Mouse (Mus musculus) heart, adult 11 months (tissue): ENCODE measurements around the gene 1700028K03Rik.

Experiments used
- DNase-seq: peaks from one replicate; pipeline ENCODE4 v3.0.0; 2022

Gene 1700028K03Rik

DNA sequence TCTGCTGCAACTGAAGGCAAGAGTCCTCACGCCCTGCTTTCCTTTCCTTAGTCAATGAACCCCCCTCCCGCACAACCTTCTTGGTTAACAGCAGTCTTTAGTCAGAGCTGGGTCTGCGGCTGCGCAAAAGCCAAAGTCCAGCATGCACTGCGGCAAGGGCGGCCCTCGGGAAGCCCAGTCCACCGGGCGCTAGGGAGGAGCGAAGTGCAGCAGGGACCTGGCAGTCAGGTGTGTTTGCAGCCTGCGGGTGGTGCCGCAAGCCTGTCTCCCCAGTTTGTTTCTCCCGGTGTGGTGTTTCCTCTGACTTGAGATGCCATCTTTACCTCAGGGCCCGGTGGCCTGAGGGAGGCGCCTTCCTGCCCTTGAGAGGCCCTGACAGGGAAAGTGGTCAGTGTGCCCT lies at the start of gene 1700028K03Rik:
Gene 1700028K03Rik (plus strand): TSS at position 129 of the 400 bp plus-strand sequence.
- peak; percentile 85 for DNase-seq

DNA sequence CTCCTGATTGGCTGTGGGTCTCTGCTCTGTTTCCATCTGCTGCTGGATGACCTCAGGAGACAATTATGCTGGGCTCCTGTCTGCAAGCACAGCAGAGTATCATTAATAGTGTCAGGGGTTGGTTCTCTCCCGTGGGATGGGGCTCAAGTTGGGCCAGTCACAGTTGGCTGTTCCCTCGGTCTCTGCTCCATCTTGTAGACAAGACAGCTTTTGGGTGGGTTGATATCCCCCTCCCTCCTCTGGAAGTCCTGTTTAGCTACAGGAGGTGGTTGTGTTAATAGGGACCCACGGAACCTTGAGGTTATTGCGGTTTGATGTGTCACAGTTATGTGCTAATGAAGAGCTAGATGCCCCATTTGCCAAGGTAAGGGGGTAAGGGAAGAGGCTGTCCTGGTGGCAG lies 45.5 kb upstream of the 1700028K03Rik start:
- DNase-seq: peak; percentile 64

DNA sequence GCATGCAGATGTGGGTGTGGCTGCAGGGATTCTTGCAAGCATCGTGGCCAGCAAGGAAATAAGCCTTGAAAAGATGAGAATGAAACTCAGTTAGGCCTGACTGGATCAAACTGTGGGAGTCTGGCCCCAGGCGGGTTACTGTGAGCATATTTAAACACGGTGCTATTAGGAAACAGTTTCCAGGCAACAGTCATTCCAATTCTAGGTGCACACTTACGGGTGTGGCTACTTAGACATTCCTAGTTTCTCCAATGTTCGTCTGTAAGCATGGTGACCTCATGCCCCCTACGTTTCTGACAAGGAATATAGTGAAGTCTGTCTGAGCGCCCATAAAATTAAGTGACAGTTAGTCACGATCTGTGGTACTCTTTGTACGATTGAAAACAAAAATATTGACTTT lies 43.5 kb upstream of the 1700028K03Rik start:
- no peak for DNase-seq

DNA sequence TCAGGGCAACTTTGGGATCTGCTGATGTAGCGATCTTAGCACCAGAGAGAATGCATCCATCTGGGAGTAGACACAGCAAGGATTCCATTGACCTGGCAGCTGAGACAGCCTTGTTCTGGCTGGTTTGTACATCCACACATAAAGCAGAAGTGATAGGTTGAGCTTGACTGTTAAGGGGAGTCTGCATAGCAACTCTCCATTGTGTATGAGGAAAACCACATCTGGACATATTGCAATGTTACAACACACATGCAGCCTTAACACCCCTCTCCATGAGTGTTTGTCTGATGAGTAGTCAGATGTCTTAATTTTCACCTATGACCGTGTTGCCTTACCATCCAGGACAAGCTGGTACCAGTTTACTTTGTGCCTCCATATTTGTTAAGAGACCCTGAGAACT lies 42.0 kb upstream of the 1700028K03Rik start:
- no peak for DNase-seq

DNA sequence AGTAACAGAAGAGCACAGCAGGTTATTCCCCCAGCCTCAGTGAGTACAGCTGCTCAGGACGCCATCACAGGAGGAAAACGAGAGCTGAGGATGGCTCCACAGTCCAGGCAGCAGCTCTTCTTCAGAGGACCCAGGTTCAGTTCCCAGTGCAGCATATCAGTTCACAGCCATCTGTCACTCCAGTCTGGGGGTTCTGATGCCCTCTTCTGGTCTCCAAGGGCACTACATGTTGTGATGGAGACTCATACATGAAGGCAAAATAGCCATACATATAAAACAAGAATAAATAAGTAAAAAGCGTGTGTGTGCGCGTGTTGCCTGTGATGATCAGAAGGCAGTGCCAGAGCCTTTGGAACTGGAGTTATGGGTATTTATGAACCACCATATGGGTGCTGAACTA lies 39.8 kb upstream of the 1700028K03Rik start:
- DNase-seq: no peak

DNA sequence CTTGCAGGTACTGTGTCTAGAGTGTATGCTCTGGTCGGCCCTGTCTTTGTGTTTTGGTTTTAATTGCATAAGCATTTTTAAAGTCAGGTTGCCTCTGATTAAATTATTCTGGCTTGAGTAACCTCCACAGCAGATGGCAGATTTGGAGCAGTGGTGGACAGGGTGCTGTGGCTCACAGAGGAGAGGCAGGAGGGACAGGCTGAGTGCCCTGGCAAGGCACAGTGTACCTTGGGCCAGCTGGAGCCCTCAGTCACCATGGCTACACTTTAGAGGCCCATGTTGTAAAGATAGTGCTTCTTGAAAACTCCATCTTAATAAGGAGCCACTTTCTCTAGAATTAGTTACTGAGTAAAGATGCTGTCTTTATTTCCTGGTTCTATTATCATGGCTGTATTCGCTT lies 38.5 kb upstream of the 1700028K03Rik start:
- DNase-seq: no peak

DNA sequence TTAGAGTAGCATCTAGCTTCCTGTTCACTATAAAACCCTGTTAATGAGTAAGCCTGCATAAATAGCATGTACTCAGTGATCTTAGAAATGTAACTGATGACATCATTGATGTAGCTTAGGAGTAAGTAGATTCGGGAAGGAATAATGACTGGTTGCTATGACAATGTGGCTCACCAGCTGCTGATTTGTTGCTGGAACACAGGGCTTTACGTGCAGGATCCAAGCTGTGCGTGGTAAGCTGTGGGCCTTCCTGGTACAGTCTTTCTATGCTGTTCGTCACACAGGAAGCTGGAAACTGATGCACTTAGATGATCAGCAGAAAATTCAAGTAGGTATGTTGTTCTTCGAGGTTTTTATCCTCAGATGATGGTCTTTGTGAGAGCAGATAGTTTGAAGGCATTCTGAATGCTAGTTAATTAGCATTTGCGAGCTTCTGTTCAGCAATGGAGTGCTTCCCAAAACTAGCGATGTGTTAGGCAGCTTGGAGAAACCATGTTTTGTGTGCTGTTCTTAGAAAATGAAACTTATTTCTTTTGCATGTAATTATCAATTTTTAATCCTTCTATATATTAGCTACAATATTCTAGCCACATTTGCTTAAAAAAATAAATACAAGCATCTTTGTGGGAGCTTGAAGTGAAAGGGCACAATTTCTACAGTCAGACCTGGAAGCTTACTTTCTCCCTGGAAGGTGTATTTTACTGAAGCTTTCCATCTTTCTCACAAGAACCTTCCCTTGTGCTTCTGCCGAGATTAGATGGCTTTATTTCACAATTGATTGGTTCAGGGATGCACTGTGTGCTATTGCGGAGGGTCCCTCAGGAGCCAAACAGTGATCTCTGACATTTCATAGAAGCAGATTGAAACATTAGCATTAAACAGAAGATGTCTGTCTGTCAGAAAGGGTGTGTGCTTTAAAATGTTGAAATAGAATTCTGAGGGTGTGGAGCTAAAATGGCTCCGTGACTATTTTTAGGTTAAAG lies 36.7 kb upstream of the 1700028K03Rik start:
- DNase-seq: no peak

DNA sequence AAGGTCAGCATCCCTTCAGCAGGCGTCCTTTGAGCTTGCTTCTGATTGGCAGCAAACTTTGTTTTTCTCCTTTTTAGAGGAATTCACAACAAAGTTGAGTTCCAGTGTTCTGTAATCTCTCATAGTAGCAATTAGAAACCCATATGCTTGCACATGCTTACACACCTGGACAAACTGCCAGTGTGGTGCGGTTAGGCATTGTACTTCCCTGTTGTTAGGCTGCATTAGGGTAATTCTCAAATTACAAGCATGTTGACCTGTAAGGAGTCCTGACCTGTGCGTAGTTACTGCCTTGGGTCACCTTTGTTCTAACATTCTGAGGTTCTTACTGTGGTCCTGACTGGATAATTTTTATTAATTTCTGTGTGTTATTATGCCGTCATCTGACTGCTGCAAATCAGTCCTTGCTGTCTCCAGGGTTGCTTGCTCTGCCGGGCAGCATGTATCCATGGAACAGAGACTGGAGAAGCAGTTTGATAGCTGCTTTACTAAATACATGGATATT lies 35.7 kb upstream of the 1700028K03Rik start:
- DNase-seq: no peak

DNA sequence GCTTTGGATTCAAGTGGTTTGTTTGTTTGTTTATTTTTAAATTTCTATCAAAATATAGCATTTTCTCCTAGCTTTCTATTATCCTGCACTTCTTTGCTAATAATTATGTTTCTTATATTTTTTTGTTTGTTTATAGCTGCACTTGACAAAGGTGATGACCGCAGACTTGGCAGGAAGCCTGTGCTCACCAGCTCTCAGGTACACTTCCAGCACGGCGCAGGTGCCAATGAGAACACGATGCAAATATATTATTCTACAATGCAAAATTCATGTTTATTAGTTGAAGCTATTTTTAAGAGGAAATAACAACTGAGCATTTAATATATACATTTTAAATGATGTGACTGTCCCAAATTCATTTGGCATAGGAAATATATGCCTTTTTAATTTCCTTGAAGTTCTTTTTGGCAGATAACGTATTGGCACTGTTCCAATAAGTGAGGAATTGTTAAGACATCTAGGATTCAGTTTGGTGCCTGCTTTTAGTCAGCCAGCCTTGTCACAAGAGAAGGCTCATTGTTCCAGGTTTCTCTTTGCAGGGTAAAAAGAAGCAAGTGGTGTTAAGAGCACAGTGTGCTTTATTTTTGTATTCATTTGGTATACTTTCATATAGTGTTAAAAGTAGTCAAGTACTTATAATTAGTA lies 34.5 kb upstream of the 1700028K03Rik start:
- no peak for DNase-seq

DNA sequence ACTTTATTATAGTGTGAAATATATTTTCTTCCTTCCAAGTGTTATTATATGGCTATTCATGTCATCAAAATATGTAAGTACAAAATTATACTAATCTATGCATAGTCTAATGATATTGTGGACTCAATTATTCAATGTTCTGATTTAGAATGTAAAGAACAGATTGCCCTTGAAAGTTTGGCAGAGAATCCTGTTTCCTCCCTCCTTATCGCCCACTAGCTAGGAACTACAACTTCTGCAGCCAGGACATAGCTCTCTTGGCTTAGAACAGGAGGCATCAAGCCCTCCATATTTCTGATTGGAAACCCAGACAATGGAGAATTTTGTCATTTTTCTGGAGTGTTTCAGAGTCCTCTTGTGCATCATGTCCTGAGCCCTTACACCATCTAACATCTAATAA lies 33.8 kb upstream of the 1700028K03Rik start:
- no peak for DNase-seq

DNA sequence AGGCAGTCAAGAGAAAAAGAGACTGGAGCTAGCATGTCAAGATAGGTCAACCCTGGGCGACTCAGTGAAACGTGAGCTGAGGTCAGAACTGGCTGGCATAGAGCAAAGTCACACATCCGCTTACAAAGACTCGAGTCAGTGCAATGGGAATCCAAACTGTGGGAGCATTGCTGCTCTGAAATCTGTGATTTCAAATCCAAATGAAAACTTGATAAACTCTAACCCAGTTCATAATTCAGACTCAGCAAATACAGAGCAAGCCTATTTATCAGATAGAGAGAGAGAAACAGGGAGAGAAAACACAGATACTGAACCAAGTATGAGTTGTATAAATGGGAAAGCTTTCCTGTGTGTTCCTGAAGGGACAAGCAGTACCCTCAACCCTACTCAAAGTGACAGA lies 27.2 kb upstream of the 1700028K03Rik start, which contains the start of gene Gm42669:
Gene Gm42669 (plus strand): TSS at position 301 of the 400 bp plus-strand sequence.
- DNase-seq: no peak

DNA sequence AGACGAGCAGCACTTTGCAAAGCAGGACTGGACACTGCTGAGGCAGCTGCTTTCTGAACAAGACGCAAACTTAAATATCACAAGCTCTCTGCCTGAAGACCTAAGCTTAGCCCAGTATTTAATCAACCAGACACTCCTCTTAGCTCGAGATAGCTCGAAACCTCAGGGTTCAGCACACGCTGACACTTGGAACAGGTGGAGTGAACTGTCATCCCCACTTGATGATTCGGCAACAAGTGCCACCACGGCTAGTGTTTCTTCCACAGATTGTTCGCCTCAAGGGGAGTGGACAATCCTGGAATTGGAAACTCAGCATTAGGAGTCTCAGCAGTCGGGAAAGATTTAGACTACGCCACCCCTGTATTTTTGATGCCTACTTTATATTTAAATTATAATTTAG lies 24.0 kb upstream of the 1700028K03Rik start:
- no peak for DNase-seq

DNA sequence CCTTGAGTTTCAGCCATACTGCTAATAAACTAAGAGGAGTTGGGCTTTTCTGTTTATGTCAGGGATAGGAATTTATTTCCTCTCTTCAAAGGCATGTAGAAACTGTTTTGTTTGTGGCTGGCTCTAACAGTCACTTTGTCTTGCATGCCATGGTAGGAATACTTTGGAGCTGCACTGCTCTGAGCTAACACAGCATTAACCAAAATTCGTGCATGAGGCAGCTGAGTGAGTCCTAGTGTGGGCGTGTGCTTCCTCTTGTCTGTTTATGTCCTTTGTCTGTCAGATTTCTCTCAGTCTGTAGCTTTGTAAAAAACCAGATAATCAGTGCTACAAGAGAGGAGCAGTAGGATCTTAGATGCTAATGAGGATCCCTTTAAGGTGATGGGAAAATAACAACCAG lies 23.2 kb upstream of the 1700028K03Rik start:
- no peak for DNase-seq

DNA sequence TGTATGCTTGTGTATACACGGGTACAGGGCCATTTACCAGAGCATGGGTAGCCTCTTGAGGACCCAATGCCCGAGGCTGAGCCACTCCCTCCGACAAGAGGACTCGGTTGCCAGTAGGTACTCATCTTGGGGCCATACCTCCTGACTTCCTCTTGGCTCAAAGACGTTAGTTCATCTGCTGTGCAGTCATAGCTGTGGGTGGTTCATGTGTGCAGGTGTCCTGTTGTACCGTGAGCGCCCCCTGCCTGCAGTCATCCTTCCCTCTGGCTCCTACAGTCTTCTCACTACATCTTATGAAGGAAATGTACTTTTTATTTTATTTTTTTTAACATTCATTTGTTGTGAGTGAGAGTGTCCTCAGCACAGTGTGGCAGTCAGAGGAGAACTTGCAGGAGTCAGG lies 20.9 kb upstream of the 1700028K03Rik start:
- DNase-seq: peak; percentile 84

DNA sequence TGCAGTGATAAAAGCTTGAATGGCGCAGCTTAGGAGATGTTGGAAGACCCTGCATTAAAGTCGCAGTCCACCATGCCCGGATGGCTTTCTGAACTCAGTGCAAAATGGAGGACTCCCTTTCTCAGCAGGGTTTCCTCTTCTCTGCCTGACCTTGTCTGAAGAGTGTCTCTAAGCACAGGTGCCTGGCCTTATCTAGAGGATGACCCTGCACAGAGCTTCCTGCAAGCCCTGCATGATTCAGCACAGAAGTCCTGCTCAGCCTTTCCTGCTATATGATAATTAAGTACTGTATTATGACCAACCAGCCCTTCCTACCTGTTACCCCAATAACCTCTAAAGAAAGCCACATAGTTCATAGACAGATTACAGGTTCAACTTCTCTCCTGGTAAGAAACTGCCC lies 19.1 kb upstream of the 1700028K03Rik start:
- DNase-seq: no peak

DNA sequence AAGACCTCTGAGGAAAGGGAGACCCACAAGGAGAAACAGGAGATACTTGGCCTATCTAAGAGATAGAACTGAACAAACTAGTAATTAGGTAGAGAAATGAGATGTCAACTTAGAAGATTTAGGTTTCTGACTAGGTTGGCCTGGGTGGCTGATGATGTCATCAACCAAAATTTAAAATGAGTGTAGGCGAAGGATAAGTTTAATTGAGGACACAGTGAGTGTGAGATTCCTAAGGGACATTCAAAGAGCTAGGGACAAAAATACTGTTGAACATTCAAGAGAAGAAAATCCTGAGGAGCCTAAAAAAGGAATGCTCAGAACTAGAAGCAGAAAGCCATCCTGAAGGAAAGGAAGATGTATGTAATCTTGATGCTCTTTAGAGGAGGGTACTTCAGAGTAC lies 18.4 kb upstream of the 1700028K03Rik start:
- DNase-seq: no peak

DNA sequence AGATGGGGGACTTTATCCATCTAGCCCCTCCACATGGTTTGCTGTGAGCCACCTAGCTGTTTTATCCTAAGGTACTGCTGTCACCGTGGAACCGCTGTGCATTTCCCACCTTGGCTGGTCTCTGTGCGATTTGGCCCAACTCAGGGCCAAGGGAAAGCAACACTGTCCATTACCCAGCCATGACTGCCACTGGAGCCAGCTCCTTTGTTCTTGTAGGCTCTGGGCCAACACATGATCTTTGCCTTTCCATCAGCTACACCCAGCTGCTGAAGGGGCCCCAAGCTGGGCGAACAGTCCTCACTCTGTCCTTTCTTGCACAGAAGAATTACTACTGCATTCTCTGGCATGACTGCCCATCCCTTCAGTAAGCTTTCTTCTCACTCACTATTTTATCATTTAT lies 15.9 kb upstream of the 1700028K03Rik start:
- peak; percentile 69 for DNase-seq

DNA sequence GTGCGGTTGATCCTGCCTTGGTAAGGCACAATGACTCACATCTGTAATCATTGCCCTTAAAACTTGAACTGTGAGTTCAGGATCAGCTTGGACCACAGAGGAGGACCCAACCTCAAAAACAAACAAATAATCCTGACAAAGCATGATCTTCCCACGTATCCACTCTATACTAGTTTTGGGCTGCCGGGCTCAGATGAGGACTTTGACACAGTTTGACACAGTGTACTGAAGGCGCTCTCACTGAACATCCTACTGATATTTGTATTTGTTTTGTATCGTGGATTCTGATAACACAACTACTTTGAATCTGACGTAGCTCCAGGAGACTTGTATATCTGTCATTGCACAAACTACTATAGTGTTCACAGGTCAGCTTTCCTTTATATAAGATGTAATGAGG lies 13.1 kb upstream of the 1700028K03Rik start:
- DNase-seq: peak; percentile 39

DNA sequence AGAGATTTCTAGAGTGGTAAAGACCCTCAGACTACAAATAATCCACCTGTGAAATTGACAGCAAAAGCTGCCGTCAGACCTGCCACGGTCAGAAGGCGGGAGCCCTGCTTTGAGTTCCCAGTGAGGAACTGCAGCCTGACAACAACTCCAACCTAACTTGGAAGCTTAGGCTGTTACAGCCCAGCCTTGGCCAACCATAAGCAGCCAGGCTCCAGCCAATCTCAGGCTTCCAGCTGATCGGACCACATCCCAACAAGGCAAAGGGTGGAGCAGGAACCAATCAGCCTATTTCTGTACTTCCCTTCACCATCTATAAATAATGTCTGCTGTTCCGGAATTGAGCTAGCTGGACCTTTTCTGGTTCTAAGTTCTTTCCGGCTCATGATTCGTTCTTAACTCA lies 12.6 kb upstream of the 1700028K03Rik start:
- DNase-seq: peak; percentile 97

DNA sequence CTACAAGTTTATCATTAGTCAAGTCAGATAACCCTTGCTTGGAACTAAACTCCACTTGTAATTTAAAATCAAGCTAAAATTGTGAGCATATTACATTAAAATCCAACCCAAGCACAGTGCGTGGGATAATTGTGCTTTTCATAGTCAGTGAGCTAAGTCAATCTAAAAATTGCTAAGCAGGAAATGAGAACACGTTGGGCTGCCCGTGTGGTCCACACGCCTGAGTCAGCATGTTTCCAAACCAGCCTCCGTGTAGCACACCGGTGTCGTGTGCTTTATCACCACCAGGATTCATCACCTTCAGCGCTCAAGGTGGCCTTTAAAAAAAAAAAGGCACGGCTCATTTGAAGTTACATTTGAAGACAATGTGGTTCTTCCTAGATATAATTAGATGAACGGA lies 10.2 kb upstream of the 1700028K03Rik start:
- DNase-seq: peak; percentile 79

DNA sequence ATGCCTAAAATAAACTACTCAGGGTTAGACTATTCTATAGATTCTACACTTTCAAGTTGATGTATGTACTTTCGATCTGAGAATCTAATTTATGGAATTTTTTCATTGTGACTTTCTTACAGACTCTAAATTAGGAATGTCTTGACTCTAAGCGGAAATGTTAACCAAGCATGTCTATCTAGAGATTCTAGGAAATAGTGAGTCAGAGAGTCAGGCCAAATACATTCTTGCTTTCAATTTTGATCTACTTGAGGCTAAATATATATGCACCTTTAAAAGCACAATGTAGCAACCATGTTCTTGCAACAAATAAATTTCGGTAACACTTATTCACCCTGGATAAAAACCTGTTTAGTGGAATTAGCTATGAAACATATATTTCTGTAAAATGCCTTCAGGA lies 5.7 kb upstream of the 1700028K03Rik start:
- no peak for DNase-seq

DNA sequence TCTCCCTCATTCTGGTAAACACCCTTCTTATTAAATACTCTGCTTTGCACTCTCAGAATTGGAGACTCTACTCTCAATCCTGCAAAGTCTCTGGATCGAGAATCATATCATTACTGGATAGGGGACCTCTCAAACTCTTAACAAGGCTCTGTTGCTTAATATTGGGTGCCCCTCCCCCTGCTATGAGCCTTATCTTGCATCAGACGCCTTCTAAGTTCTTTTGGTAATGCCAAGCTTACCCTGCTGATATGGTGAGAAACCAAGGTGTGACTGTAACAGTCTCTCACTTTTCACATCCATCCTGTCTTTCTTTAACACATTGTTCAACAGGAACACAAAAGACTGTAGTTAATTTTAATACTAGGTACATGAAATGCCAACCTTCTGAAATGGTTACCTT lies 919 bp upstream of the 1700028K03Rik start:
- DNase-seq: peak; percentile 12

DNA sequence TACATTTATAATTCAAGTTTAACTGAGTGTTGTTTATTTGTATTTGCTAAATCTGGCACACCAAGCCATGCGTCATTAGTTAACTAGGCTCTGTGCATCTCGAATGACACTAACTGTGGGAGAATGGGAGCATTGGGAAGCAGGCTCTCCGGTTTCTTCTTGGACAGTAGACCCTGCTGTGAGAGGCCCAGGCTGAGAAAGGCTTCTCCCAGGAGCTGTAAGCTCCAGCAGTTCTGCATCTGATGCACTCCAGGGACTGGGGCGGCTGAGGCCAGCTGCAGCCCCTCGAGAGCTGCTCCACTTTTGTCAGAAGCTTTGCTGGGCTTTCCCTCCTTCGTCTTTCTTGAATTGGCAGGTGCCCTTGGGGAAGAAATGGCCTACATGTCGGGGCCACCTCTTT lies 7.2 kb downstream of the 1700028K03Rik start:
- DNase-seq: peak; percentile 94

DNA sequence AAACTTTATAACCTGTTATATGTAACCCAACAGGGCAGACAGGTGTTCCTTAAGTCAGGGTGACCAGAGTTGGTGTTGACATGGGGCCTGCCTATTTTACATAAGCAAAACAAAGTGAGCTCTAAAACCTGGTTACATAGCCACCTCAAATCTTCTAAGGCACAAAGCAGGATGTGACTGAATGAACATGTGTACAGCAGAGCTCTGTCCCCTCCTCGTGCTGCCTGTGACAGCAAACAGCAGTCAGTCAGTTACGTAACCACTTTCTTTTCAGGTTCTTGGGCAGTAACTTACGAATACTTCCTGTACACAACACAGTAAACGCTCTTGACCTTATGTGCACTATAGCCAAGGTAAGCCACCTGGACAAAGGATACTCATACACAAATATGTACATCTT lies 11.4 kb downstream of the 1700028K03Rik start:
- peak; percentile 53 for DNase-seq
